Mouse (Mus musculus) macrophage (primary cell): ENCODE results near the gene Mrpl4. TPM values are rescaled to one million over a fixed set of nuclear protein-coding genes. Genes with fewer than 3 reads are reported as not detected.

Source experiments
- polyA plus RNA-seq: library from polyadenylated mRNA; stranded (reverse); fragments of 250-400 nt; gene quantifications from 3 replicates; pipeline ENCODE4 v1.2.4, GENCODE M21; 2018; ENCODE audit warnings: inconsistent platforms

Mrpl4 gene
- polyA plus RNA-seq, 1 experiment from 2014 or later = 27.9 TPM

Other genes starting within 250 kb of the Mrpl4 start
- not detected in 3 replicates for gene Col5a3, start 187.7 kb upstream of the Mrpl4 start, polyA plus RNA-seq
- gene Rdh8, start 184.2 kb upstream of the Mrpl4 start, polyA plus RNA-seq = not detected in 3 replicates
- gene A230050P20Rik, start 134.1 kb upstream of the Mrpl4 start, polyA plus RNA-seq = 9.0 to 17.6 TPM (median 12.0 TPM) in 3 replicates
- gene Angptl6, start 123.0 kb upstream of the Mrpl4 start, polyA plus RNA-seq = 0.46 to 2.3 TPM (median 1.8 TPM) in 3 replicates
- 9.3 to 35.0 TPM (median 13.9 TPM) in 3 replicates for gene Ppan, start 114.6 kb upstream of the Mrpl4 start, polyA plus RNA-seq
- gene Eif3g, start 104.1 kb upstream of the Mrpl4 start, polyA plus RNA-seq = 76.8 to 138 TPM (median 100 TPM) in 3 replicates
- gene Dnmt1, start 42.9 kb upstream of the Mrpl4 start, polyA plus RNA-seq = 37.5 to 90.6 TPM (median 56.1 TPM) in 3 replicates
- 16.4 to 43.0 TPM (median 32.4 TPM) in 3 replicates for gene S1pr2, start 26.0 kb upstream of the Mrpl4 start, polyA plus RNA-seq
- gene Icam1, start 13.2 kb downstream of the Mrpl4 start, polyA plus RNA-seq = 35.3 to 116 TPM (median 39.2 TPM) in 3 replicates
- gene Icam4, start 26.6 kb downstream of the Mrpl4 start, polyA plus RNA-seq = not detected in 3 replicates
- 0.04 to 0.12 TPM (median 0.09 TPM) in 3 replicates for gene Icam5, start 29.3 kb downstream of the Mrpl4 start, polyA plus RNA-seq
- not detected in 3 replicates for gene Zglp1, start 64.4 kb downstream of the Mrpl4 start, polyA plus RNA-seq
- gene Gm49373, start 70.4 kb downstream of the Mrpl4 start, polyA plus RNA-seq = 0.22 TPM in 1 of 3 replicates, not detected in the others
- gene Fdx1l, start 70.9 kb downstream of the Mrpl4 start, polyA plus RNA-seq = 22.6 to 65.1 TPM (median 36.6 TPM) in 3 replicates
- gene Gm38431, start 89.3 kb downstream of the Mrpl4 start, polyA plus RNA-seq = 0.88 to 8.1 TPM (median 2.0 TPM) in 3 replicates
- 24.3 to 37.8 TPM (median 28.2 TPM) in 3 replicates for gene Raver1, start 89.3 kb downstream of the Mrpl4 start, polyA plus RNA-seq
- 22.8 to 47.7 TPM (median 23.6 TPM) in 3 replicates for gene Tyk2, start 128.5 kb downstream of the Mrpl4 start, polyA plus RNA-seq
- gene Cdc37, start 147.2 kb downstream of the Mrpl4 start, polyA plus RNA-seq = 166 to 206 TPM (median 199 TPM) in 3 replicates
- gene Pde4a, start 163.0 kb downstream of the Mrpl4 start, polyA plus RNA-seq = 6.5 to 7.1 TPM (median 6.8 TPM) in 3 replicates
- gene Keap1, start 236.6 kb downstream of the Mrpl4 start, polyA plus RNA-seq = 27.5 to 46.5 TPM (median 35.7 TPM) in 3 replicates
- not detected in 3 replicates for gene S1pr5, start 245.7 kb downstream of the Mrpl4 start, polyA plus RNA-seq